Mouse (Mus musculus) midbrain, postnatal 0 days (tissue): Measurements from ENCODE around the gene Eif4b. TPM values are rescaled to one million over a fixed set of nuclear protein-coding genes. Genes with fewer than 3 reads are reported as not detected.

ENCODE experiments used
- ATAC-seq: fragments of 200-750 bp; cut with Nextera tagmentation; 2 replicates; pipeline ENCODE4 v1.8.0; 2017; ENCODE audit warnings: moderate number of reproducible peaks, mild to moderate bottlenecking, moderate TSS enrichment, moderate library complexity; ENCODE audit not compliant: low FRiP score
- DNase-seq: peaks from one replicate; pipeline ENCODE4 v3.0.0-alpha.2; 2015; ENCODE audit warnings: low spot score
- H3K27ac ChIP-seq: fragments of 300-500 bp; sonication (generic); 2 replicates; pipeline ENCODE4 v1.5.1; 2014; ENCODE audit warnings: low read depth, mild to moderate bottlenecking, low read length, mixed read lengths
- H3K27me3 ChIP-seq: fragments of 300-500 bp; sonication (generic); 2 replicates; pipeline ENCODE4 v1.6.1; 2014; ENCODE audit warnings: low read length, control low read depth, mixed read lengths; ENCODE audit not compliant: insufficient read depth
- H3K36me3 ChIP-seq: fragments of 300-500 bp; sonication (generic); 2 replicates; pipeline ENCODE4 v1.6.1; 2014; ENCODE audit warnings: low read length, control low read depth, mixed read lengths; ENCODE audit not compliant: insufficient read depth
- H3K4me1 ChIP-seq: fragments of 300-500 bp; sonication (generic); 2 replicates; pipeline ENCODE4 v1.6.1; 2014; ENCODE audit warnings: mild to moderate bottlenecking, control low read depth, antibody characterized with exemption, low read length, mixed read lengths; ENCODE audit not compliant: insufficient read depth
- H3K4me2 ChIP-seq: fragments of 300-500 bp; sonication (generic); 2 replicates; pipeline ENCODE4 v1.6.1; 2014; ENCODE audit warnings: low read depth, mild to moderate bottlenecking, low read length, mixed read lengths; ENCODE audit not compliant: poor library complexity, severe bottlenecking
- H3K4me3 ChIP-seq: fragments of 300-500 bp; sonication (generic); 2 replicates; pipeline ENCODE4 v1.5.1; 2014; ENCODE audit warnings: low read depth, mild to moderate bottlenecking, low read length, moderate library complexity
- H3K9ac ChIP-seq: fragments of 300-500 bp; sonication (generic); replicated peaks from 2 replicates; pipeline ENCODE4 v1.6.1; 2014; ENCODE audit warnings: mild to moderate bottlenecking, low read length, moderate library complexity, mixed read lengths; ENCODE audit not compliant: poor library complexity, severe bottlenecking
- H3K9me3 ChIP-seq: fragments of 300-500 bp; sonication (generic); 2 replicates; pipeline ENCODE4 v1.6.1; 2016; ENCODE audit warnings: low read length, control low read depth
- CTCF ChIP-seq: IDR thresholded peaks from 2 replicates; pipeline ENCODE4 v1.5.1; 2016; ENCODE audit warnings: antibody characterized with exemption, mild to moderate bottlenecking
- WGBS: fragments of 180-500 bp; shearing (Covaris S2); extraction: QIAGEN DNeasy Blood & Tissue Kit; methylation state at CpG from one replicate; pipeline ENCODE4 v1.1.7; 2014; 5-methylcytosine and 5-hydroxymethylcytosine counted together
- polyA plus RNA-seq: library from polyadenylated mRNA; unstranded; fragments of >200 nt; fragmentation: Nextera tagmentation; extraction: Ambion mirVana; gene quantifications from 2 replicates; pipeline ENCODE4 v1.2.1, GENCODE M21; 2015
- total RNA-seq: library from RNA; depleted of rRNA; stranded (reverse); fragments of >200 nt; gene quantifications from 2 replicates; pipeline ENCODE4 v1.2.3, GENCODE M21; 2014

The Eif4b gene
- total and polyA plus RNA-seq, 2 experiments from 2014 or later, result 68.2 to 161 TPM

GRCm38 (mm10) chr15:102034121-102035053 is 39.2 kb upstream of the Eif4b start:
- no peak for TF ChIP-seq CTCF
- ATAC-seq (no peak), DNase-seq (no peak)
- Histone ChIP-seq H3K4me3 (no peak overlapping the region), H3K27ac (no peak overlapping the region), H3K27me3 (no peaks in the 10 kb centered on the region), H3K36me3 (no peaks in the 10 kb centered on the region), H3K9me3 (no peaks in the 10 kb centered on the region), H3K9ac (no peak overlapping the region), H3K4me1 (no peaks in the 10 kb centered on the region), H3K4me2 (no peak overlapping the region)
- 68% methylated on average over 16 of the region's 16 CpGs for WGBS

GRCm38 (mm10) chr15:102040277-102040676 is 33.3 kb upstream of the Eif4b start:
- Histone ChIP-seq H3K4me1 (no peaks in the 10 kb centered on the region), H3K4me2 (no peak overlapping the region), H3K27me3 (no peaks in the 10 kb centered on the region), H3K36me3 (no peaks in the 10 kb centered on the region), H3K4me3 (no peak overlapping the region), H3K9ac (no peak overlapping the region), H3K27ac (no peak overlapping the region), H3K9me3 (no peaks in the 10 kb centered on the region)
- TF ChIP-seq CTCF, result no peak
- DNase-seq, result no peak
- no peak for ATAC-seq
- 81% methylated on average over 4 of the region's 4 CpGs for WGBS

- H3K36me3 ChIP-seq, result no peaks in the 10 kb centered on the region
- no peaks in the 10 kb centered on the region for H3K27me3 ChIP-seq
- H3K4me1 ChIP-seq, result no peaks in the 10 kb centered on the region
- no peak for TF ChIP-seq CTCF
- no peak overlapping the region for H3K27ac ChIP-seq
- no peak for ATAC-seq
- no peaks in the 10 kb centered on the region for H3K9me3 ChIP-seq
- H3K9ac ChIP-seq, result no peak overlapping the region
- H3K4me2 ChIP-seq, result no peak overlapping the region
- no peak for DNase-seq
- no peak overlapping the region for H3K4me3 ChIP-seq
- WGBS, result 77% methylated on average over 7 of the region's 7 CpGs
These were observed 31.6 kb upstream of the Eif4b start for GRCm38 (mm10) chr15:102041951-102042350.

GRCm38 (mm10) chr15:102044745-102045144 is 28.8 kb upstream of the Eif4b start:
- H3K27me3 ChIP-seq, result no peaks in the 10 kb centered on the region
- no peak for TF ChIP-seq CTCF
- no peaks in the 10 kb centered on the region for H3K36me3 ChIP-seq
- no peak overlapping the region for H3K27ac ChIP-seq
- H3K4me2 ChIP-seq, result no peak overlapping the region
- 61% methylated on average over 3 of the region's 3 CpGs for WGBS
- no peaks in the 10 kb centered on the region for H3K4me1 ChIP-seq
- no peak overlapping the region for H3K9ac ChIP-seq
- H3K4me3 ChIP-seq, result no peak overlapping the region
- no peak for ATAC-seq
- no peak for DNase-seq
- no peaks in the 10 kb centered on the region for H3K9me3 ChIP-seq

- TF ChIP-seq CTCF, result no peak
- ATAC-seq, result no peak
- Histone ChIP-seq H3K9ac (no peak overlapping the region), H3K4me1 (no peaks in the 10 kb centered on the region), H3K36me3 (no peaks in the 10 kb centered on the region), H3K4me3 (no peak overlapping the region), H3K27me3 (no peaks in the 10 kb centered on the region), H3K27ac (no peak overlapping the region), H3K9me3 (no peaks in the 10 kb centered on the region), H3K4me2 (no peak overlapping the region)
- no peak for DNase-seq
- WGBS, result 93% methylated on average over 10 of the region's 10 CpGs
These were observed 27.9 kb upstream of the Eif4b start for GRCm38 (mm10) chr15:102045691-102046090.

GRCm38 (mm10) chr15:102048006-102048405 is 25.6 kb upstream of the Eif4b start:
- Histone ChIP-seq H3K27me3 (no peaks in the 10 kb centered on the region), H3K27ac (no peak overlapping the region), H3K4me3 (no peak overlapping the region), H3K9ac (no peak overlapping the region), H3K4me1 (no peaks in the 10 kb centered on the region), H3K36me3 (no peaks in the 10 kb centered on the region), H3K9me3 (no peaks in the 10 kb centered on the region), H3K4me2 (no peak overlapping the region)
- ATAC-seq (no peak), DNase-seq (no peak)
- TF ChIP-seq CTCF, result no peak
- WGBS, result 86% methylated on average over 6 of the region's 6 CpGs
